Mouse (Mus musculus) myocyte (in vitro differentiated cells): ENCODE measurements around the gene Rnaseh2c.

Experiments
- E2F4 ChIP-seq: IDR thresholded peaks from one replicate; pipeline ENCODE4 v1.6.1; 2011; ENCODE audit warnings: mild to moderate bottlenecking, control low read depth, moderate library complexity; ENCODE audit not compliant: insufficient read depth
- MAX ChIP-seq: IDR thresholded peaks from one replicate; pipeline ENCODE4 v1.6.1; 2011; ENCODE audit warnings: low read depth, mild to moderate bottlenecking, control low read depth
- POLR2A ChIP-seq: IDR thresholded peaks from one replicate; pipeline ENCODE4 v1.6.1; 2011; ENCODE audit warnings: low read depth, mild to moderate bottlenecking, control low read depth, moderate library complexity; ENCODE audit not compliant: insufficient read length
- TCF12 ChIP-seq: IDR thresholded peaks from one replicate; pipeline ENCODE4 v1.6.1; 2011; ENCODE audit warnings: mild to moderate bottlenecking, control low read depth; ENCODE audit not compliant: poor library complexity, insufficient read depth, severe bottlenecking

- TF ChIP-seq POLR2A (no peak), MAX (no peak), TCF12 (peak; percentile 11), E2F4 (no peak)
Observed at GRCm38 (mm10) chr19:5632120-5632519, 30.4 kb downstream of the Rnaseh2c start.
